Mouse (Mus musculus): ENCODE data around the gene Katnal1.

DNA sequence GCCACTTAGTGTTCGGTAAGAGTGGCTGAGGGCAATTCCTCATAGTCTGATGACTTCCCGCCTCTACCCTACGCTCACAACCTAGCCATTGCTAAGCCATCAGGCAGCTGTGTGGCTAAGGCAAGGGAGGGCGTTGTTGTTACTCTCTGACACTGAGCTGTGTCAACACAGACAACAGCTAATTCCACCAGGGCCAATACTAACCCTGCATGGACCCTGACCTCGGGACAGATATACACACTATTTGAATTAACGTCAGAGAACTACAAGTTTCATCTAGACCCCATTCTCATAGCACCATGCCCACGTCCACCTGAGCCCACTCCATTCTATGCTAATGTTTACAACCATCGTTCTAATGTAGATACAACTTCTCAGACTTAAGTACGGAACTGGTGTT, 5.1 kb downstream of the Katnal1 start:
- TF ChIP-seq MYOG (IDR thresholded peaks at IDR 0.05; ENCODE audit: control insufficient read depth, extremely low read depth, insufficient read length): no peak
- TF ChIP-seq CTCF (IDR thresholded peaks at IDR 0.05; ENCODE audit: control insufficient read depth, insufficient read depth, insufficient read length): no peak
- TF ChIP-seq USF1 (IDR thresholded peaks at IDR 0.05; ENCODE audit: low read depth): no peak
- TF ChIP-seq MAX (IDR thresholded peaks at IDR 0.05): no peak
- no peak for TF ChIP-seq CEBPB (IDR thresholded peaks at IDR 0.05; ENCODE audit: low read depth)
- no peak for TF ChIP-seq MYOD1 (IDR thresholded peaks at IDR 0.05; ENCODE audit: control insufficient read depth, insufficient read length, low read depth)
